Mouse (Mus musculus): ENCODE results near the gene Map2k6.
"Not testable (repeated sequence)": the region's sequence is repeated elsewhere in the genome, so short reads cannot be mapped to it uniquely, and the experiment has no call there.

Map2k6 gene

DNA sequence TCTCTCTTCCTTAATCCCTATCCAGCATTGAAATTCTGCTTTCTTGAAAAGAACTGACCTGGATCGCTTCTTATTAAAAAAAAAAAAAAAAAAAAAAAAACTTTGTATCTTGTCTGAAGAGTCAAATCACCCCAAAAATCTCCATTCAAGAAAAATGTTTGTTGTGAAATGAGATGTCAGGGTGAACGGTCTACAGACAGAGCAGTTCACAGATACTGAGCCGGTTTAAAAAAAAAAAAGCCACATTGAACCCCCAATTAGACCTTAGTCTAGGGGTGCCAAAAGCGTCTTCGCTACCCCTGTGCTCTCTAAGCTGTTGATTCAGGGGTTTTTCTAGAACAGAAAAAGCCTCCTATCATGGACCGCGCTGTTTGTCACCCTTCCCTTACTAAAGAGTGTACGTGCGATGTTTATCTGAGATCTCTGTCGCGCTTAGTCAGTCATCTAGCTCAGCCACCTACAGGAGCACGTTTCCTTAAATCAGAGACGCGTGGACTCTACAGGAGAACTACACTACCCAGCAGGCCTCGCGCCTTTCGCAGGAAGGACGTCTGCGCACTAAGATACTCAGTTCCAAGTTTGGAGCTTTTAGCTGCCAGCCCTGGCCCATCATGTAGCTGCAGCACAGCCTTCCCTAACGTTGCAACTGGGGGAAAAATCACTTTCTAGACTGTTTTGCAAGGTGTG lies at the start of gene Map2k6:
Gene Map2k6 (plus strand): TSS at position 570 of the 687 bp plus-strand sequence.
- peak; percentile 88 for DNase-seq (ENCODE audit: low spot score)

DNA sequence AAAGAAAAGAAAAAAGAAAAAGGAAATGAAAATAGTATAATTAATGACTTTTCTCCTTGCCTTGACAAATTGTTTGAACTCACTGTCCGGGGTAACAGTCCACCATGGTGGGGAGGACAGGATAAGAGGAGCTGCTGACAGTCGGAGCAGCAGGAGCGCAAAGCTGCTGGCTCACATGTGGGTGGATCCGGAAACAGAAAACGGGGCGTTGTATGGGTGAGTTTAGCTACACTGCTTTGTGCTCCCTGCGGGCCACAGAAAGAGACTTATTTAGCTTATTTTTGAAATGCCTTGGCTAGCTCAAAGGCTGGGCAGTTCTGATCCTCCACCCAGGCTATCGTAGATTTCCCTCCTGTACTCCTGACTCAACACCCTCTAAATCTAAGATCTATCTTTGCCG lies 44.7 kb upstream of the Map2k6 start:
- no peak for DNase-seq (ENCODE audit: low spot score)

DNA sequence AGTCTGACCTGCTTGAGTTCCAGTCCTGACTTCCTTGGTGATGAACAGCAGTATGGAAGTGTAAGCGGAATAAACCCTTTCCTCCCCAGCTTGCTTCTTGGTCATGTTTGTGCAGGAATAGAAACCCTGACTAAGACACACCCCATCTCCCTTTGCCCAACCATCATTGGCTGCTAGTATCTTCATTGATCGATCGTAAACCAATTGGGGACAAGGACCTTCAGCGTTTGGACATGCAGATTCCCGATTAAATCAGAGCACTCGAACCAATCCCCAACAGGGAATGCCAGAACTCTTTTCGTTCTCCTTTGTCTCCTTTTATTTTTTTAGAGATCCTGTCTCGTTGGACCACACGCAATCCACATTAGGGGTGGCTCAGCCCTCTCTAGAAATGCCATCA lies 43.8 kb upstream of the Map2k6 start:
- not testable (repeated sequence) for DNase-seq (ENCODE audit: low spot score)

DNA sequence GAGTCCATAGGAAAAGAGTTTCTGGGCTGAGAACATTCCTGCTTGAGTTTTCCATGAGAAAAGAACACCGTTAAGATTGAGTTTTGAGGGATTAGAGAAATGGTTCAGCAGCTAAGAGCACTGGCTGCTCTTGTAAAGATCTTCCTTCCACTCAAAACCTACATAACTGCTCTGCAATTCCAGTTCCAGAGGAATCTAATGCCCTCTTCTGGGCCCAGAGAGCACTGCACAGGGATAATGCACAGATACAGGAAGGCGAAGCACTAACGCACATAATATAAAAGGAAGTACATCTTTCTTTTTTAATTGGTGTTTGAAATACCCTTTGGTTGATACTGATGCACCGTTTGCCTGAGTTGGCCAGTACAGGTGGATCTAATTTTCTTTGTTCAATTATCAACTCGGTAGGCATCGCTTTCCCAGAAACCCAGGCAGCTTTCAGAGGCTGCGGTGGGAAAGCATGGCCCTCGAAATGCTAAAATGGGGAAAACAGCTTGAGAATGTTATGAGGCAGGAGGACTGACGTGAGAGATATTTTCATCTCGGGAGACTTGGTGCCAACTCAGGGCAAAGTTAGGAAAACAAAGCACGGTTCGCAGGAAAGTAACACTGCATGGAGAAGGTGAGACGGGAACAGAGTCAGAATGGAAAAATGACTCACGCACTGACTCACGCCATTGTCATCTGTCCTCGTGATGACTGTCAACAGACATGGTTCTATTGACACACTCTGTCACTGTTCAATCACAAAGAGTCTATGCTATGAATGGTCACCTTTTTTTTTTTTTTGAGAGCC lies 41.0 kb upstream of the Map2k6 start:
- DNase-seq (ENCODE audit: low spot score): peak; percentile 69

DNA sequence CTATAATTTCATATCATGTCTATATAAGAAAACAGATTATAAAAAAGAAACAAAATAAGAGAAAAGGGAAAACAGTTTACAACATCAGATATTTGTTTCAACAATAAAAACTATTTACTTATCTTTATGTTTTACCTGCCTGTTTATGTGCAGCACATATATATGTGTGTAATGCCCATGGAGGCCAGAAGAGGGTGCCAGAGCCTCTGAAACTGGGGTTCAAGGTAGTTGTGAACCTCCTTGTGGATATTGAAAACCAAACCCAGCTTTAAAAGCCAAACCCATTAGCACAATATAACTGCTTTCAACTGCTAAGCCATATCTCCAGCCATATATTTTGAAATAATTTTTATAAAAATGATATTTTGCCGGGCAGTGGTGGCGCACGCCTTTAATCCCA lies 33.9 kb upstream of the Map2k6 start:
- DNase-seq (ENCODE audit: low spot score): peak; percentile 22

DNA sequence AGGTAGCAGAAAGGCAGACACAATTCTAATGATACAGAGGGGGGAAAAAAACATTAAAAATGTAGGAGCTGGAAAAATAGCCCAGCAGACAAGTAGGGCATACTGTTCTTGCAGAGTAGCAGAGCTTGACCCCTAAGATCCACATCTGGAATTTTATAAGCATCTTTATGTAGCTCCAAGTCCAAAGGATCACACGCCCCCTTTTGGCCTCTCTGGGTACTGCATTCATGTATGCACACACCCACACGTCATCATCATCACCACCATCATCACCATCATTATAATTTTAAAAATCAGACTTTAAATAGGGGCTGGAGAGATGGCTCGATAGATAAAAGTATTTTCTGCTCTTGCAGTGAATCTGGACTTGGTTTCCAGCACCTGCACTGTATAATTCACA lies 32.0 kb upstream of the Map2k6 start:
- no peak for DNase-seq (ENCODE audit: low spot score)

DNA sequence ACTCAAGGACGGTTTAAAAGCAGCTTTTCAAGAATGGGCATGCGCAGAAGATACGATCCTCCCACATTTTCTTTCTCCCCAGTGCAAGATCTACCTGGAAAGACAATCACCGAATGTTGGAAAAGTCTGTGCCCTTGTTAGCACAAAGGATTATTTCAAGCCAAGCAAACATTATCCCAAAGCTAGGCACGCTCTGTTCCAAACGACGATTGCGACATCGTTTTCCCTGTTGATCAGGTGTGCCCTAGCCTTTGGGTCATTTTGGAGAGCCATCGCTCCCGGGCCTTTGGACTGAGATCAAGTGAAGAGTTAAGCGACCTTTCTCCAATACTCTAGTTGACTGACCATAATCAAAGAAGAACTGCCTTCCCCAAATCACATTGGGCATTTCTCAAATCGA lies 31.3 kb upstream of the Map2k6 start:
- no peak for DNase-seq (ENCODE audit: low spot score)

DNA sequence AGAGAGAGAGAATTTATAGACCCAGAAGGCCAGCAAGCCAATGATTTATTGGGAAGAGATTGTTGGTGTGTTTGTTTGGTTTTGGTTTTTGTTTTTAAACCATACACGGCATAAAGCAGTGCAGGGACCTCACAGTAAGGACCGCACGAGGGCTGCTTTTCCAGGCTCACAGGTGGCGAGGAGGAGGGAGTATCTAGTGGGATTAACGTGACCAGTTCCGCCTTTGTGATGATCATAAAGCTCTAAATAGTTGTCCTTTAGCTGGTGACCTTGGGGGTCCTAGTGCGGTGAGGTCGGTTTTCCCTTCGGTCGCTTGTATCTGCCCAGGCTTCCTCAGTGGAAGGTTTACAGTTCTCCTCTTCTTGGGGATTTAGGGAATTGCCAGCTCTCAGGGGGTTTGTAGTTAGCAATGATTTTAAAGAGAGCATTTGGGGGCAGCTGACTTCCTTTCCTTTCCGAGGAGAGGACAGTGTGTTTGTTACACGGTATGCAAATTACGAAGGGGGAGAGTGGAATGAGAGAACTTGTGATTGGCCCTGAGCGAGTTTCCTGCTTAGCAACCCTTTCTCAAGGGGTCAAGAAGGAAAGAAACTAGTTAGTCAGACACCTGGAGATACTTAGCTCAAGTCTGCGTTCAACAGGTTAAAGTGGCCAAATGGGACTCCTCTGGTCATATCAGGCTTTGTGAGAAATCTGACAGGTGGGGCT lies 29.5 kb upstream of the Map2k6 start:
- DNase-seq (ENCODE audit: low spot score): no peak

DNA sequence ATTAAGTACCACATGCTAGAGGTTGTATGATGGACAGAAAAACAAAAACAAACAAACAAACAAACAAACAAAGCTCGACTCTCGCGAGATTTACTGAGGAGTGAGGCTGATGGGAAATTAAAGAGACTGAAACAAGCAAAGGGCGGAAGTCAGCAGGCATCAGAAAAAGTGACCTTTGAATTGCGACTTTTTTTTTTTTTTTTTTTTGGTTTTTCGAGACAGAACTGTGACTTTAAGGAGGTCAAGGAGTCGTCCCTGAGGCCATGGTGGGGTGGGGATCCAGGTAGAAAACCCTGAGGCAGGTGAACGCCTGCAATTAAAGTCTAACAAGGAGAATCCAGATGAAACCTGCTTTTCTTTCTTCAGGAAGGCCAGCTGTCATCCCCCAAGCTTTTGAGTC lies 27.1 kb upstream of the Map2k6 start:
- DNase-seq (ENCODE audit: low spot score): no peak

DNA sequence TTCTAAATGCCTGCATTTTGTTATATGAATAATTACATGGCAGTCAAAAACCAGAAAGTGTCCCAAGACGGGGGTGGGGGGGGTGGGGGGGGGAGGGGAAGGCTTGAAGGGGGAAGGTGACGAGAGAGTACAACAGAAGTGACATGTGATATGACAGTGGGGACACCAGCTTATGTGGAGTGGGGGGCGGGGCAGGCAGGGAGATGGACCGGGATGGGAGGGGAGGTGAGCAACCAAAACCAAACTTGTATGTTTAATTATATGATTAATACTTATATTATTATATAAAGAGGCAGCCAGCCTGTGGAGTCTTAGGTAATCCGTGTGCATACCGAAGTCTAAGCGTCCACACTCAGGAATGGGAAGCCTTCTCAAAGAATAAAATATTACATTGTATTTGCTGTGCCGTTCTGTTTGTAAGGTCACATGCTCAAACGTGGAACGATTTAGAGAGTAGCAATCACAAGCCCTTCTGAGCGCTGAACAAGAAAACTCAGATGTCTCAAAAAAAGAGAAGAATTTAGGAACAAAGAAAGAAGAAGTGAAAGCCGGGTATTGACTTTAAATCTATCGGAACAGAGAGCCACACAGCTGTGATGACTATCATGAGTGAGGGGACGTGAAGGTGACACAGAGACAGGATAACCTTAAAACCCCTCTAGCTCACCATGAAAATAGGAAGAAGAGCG lies 26.5 kb upstream of the Map2k6 start:
- no peak for DNase-seq (ENCODE audit: low spot score)

DNA sequence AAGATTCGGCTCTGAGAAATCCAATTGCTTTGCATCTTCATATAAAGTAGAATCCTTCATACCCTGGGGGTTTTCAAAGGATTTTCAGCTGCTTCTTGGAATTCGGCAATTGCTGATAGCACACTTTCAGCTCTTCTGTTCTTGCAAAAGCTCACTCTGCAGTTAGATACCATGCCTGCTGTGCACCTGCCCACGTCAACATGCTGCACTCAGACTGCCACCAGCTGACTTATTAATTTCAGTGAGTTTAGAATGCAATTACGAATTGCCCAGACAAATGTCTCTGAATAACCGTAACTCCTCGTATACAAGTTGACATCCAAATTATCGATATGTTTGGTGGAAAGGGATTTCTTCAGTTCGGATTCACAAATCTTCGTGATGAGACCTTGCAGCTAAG lies 24.9 kb upstream of the Map2k6 start:
- peak; percentile 69 for DNase-seq (ENCODE audit: low spot score)

DNA sequence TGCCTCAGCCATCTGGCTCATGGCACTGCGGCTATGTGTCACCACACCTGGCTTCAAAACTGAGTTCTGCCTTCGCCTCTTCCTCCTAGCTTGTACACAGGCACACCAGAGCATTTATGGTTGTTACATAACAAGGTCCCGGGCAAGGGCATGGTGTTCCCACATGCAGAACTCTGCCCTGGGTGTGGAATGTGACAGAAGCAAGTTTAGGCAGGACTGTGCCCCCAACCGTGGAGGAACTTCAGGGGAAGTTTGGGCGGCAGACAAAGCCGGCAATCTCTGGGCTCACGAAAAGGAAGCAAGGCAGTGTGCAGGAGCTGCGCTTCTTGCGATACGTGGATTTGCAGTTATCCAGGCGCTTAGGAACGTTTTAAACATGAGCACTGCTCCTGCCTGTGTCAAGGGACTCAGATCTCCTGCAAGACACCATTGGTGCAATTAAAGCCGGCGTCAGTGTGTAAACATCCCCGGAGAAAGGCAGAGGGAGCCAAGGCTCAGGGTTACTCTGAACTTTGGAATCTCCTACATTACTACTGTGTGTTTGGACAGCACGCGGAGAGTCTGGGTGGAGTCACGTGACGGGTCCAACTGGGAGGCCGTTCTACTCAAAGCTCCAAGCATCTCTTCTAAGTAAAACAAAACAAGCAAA lies 19.1 kb upstream of the Map2k6 start:
- DNase-seq (ENCODE audit: low spot score): peak; percentile 56

DNA sequence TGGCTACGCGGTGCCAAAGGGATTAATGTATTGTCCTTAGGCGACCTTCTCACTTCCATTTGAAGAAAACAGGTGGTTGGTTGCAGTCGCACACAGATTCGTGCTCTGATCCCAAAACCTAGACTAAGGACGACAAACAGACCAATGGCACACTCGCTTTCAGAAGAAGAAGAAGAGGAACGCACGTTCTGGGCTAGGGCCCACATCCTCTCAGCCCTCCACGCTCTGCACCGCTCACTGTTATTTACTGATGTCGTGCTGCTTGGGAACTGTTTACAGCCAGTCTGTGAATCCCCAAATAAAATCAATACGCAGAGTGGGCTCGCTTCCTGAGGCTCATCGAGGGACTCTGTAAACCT lies 18.6 kb upstream of the Map2k6 start:
- DNase-seq (ENCODE audit: low spot score): no peak

DNA sequence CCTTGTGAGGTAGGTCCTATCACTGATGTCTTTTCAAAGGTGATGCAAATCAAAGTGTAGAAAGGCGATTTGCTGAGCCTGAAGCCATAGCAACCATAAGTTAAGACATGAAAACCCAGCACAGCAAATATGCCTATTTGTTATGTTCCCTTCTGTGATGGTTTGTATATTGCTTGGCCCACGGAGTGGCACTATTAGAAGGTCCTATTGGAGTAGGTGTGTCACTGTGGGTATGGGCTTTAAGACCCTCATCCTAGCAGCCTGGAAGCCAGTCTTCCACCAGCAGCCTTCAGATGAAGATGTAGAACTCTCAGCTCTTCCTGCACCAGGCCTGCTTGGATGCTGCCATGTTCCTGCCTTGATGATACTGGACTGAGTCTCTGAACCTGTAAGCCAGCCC lies 13.4 kb upstream of the Map2k6 start:
- DNase-seq (ENCODE audit: low spot score): no peak

DNA sequence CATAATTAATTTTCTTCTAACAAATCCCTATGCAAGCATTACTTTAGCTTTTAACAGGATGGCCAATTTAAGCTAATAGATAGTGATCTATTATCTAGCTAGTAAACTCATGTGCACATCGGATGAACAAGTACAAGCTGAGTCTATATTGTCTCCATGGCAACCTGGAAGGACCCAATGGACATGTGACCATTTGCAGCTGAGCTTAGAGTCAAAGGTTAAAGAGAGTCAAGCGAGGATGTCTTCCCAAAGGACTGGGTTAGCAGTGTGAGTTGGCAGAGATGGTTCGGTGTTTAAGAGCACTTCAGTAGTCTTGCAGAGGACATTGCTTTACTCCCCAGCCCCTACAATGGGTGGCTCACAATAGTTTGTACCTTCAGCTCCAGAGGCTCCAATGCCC lies 6.2 kb upstream of the Map2k6 start:
- DNase-seq (ENCODE audit: low spot score): no peak

DNA sequence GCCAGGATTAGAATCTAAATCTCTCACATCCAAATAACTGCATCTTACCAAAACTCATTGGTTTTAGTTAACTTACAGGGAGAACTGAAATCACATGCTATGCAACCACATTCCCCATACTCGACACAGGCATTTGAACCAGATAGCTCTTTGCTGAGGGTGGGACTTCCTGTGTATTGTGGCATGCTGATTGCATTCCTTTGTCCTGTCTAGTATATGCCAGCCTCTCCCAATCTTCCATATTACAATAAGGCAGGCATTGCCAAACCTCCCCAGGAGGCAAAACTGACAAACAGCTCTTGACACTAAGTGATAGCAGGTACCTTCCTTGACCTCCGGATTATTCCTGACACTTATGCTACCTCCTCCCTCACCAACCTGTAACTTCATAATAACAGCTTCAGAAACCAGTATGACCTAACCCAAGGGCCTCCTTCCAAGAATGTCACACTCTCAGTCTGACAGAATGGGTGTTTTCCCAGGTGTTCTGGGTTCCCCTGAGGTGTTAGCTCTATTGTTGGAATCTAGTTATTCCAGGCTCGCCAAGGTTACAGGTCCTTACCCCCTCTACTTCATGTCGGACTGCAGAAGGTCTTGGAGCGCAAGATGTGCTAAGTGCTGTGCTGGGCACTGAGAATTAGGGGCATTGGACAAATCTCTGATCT lies 4.0 kb upstream of the Map2k6 start:
- DNase-seq (ENCODE audit: low spot score): no peak

DNA sequence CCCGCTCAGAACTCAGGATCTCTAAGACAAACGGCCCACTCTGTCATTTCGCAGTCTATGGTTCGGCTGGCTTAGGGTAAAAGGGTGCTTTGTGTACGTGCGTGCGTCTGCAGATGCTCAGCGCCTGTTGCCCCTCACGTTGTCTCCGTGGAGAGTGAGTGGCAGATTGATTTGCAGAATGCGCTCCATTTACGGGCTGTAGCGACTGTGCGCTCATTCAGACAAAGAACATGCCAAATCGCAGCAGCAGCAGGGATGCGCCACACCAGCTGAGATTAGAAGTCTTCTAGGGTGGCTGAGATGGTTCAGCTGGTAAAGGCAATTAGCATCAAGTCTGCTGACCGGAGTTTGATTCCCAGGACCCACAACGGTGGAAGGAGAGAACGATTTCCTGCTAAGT lies 2.8 kb upstream of the Map2k6 start:
- peak; percentile 22 for DNase-seq (ENCODE audit: low spot score)

DNA sequence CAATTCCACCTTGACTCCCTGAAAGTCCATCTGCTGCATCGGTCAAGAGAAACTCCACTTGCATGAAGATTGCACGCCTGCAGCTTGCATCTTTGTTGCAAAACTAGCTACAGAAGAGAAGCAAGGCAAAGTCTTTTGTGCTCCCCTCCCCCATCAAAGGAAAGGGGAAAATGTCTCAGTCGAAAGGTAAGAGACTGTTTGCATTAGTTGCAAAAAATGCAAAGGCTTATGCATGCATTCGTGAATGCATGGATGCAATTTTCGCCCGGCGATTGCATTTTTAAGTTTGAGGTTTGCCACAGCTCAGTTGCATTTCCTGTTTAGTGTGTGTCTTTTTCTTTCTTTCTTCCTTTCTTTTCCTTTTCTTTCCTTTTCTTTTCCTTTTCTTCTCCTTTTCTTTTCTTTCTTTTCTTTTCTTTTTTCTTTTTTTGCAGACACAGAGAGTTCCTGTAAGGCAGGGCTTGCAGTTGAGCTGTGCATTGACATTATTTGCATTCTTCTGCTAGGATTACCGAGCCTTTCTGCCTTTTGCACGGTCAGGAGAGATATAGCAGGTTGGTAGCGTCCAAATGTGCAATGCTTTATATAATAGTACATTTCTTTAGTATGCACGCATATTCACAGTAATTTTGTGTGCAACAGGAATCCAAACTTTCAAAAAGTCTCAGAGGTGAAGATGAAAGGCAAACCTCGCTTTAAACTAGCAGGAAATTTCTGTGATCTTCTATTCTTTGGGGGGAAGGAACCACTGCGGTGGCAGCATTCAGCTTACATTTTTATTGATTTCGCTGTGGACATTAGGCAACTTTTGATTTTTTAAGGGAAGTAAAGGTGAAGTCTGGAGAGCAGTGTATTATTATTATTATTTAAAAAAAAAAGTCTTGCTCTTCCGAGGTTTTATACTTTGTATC lies 573 bp downstream of the Map2k6 start:
- DNase-seq (ENCODE audit: low spot score): no peak

DNA sequence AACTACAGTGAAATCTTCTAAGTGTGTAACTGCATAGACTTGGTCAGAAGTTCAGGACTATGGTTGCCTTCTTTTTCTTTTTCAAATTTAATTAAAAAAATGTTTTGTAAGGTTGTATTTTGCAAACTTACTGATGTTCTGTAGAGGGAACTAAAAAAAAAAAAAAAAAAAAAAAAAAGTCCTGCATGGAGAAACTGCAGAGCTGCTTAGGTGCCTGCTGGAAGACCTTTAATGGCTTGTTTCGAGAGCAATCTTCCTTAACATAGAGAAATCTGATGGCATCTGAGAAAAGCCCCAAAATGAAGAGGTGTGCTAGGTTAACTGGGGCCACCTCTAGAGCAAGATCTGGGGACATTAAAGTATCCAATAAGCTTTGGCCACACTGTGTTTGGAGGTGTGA lies 1.4 kb downstream of the Map2k6 start:
- DNase-seq (ENCODE audit: low spot score): no peak

DNA sequence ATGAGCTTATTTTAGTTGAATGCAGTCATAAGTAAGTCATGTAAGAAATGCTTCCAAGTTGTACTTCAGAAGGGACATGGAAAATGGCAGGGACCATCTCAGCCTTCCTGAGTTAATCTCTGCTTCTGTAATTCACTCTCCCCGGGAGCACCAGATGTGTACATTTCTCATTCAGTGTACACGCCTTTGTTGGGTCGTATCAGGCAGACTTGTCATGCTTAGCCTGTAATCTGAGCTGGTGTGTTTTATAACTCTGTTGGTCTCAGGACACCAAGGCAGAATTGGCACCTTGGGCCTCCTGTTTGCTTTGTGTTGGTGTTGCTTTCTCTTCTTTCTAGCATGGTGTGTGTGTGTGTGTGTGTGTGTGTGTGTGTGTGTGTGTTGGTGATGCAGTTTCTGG lies 3.7 kb downstream of the Map2k6 start:
- DNase-seq (ENCODE audit: low spot score): no peak
